Mouse (Mus musculus) neural tube, embryonic 10.5 days (tissue): Measurements from ENCODE around the gene Wwox.

ENCODE experiments used
- DNase-seq: peaks from one replicate; pipeline ENCODE4 v3.0.0-alpha.2; 2017; ENCODE audit warnings: low spot score; ENCODE audit errors: extremely low spot score

The Wwox gene

DNA sequence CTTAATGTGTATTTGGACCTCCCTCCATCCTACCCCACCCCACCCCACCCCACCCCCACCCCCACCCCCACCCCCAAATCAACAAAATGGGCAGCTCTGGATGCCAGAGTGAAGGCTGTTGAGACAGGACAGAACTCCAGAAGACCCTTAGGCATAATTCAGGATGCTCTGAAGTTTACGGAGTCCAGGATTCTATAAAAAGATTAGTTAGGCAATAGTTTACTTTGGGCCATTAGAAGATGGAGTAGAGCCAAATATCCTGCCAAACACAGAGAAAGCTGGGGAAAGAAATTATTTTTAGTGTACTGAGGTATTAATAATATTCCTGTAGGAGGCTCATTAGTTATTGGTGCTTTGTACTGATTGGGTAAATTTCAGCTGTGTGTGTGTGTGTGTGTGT lies 523.0 kb downstream of the Wwox start:
- DNase-seq, result no peak

DNA sequence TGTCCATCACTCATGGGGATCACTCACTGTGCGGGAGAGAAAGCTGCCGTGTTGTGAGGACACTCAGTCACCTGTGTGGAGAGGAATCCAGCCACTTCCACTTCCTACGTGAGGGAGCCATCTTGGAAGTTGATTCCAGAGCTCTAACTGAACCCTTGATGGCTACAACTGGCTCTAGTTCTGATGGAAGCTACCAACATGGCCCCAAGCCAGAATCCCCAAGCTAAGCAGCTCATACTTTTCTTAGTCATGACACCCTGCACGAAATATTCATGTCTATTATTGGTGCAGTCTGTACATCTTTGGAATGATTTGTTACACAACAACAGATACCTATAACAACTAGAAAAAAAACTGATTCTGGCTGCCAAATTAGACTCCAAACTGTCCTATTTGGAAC lies 523.8 kb downstream of the Wwox start:
- DNase-seq, result no peak

- no peak for DNase-seq
Measured at GRCm38 (mm10) chr8:114964206-114964605, 524.8 kb downstream of the Wwox start.

- DNase-seq, result no peak
Measured at GRCm38 (mm10) chr8:114968842-114969241, 529.4 kb downstream of the Wwox start.

DNA sequence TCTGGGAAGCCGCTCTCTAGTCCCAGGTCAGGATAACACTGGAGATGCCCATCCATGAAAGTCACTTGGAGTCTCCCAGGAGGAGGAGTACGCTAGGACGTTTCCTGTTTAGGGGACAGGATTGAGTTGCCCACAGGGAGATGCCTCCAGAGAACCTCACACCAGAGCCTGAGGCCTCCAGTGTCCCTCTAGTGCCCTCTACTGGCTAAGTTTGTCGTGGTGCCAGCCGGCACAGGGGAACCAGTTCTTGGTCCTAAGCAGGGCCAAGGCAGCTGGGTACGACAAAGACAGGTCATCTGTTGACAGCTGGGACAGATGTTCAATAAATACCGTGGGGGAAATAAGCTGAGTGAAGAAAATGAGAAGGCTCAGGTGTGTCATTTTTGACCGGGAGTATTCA lies 531.9 kb downstream of the Wwox start:
- DNase-seq, result peak; percentile 70

GRCm38 (mm10) chr8:114973002-114973461 lies 533.6 kb downstream of the Wwox start:
- DNase-seq, result no peak

DNA sequence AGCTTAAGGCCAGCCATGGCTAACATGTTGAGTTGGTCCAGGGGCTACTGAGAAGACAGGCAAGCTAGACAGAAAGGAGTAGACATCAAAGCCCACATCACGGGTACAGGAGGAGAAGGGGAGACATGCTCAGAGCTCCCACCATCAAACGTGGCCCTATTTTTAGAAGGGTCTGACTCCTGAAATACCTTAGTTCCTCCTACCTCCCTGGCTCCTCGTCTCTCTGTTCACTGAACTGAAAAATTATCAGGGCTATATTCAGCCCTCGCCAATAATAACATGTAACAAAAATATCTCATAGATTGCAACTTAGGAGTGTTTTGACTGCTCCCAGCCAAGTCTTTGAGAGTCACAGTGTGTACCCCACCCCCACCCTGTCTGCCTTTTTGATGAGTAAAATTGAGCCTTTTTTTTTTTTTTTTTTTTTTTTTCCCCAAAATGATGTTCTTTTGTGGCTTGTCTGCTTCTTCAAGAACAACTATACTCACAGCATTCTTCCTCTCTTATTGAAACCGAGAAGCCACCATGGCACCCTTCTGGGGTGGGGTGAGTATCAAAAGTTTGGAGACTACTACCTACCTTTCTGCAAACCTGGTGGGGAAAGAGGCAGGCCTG lies 535.0 kb downstream of the Wwox start:
- no peak for DNase-seq

GRCm38 (mm10) chr8:114977746-114978145 lies 538.3 kb downstream of the Wwox start:
- DNase-seq, result no peak

- DNase-seq, result no peak
Measured at GRCm38 (mm10) chr8:114978206-114978960, 538.9 kb downstream of the Wwox start.

DNA sequence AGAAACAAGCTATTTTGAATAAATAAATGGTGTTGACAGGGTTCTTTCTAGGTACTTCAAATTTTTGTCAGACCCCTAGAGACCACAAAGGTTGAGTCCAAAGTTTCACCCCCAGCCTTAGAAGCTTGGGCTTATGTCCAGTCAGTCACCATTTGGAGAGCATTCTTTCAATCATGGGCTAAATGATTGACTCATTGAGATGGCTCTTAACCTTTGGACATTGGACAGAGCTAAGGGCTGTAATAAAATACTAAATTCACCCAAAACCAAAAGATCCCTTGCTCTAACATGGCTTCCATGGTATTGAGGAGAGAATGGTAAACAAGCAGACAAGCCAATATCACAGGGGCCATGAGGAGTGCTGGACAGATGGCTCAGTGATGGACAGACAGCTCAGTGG lies 540.2 kb downstream of the Wwox start:
- DNase-seq, result no peak

- no peak for DNase-seq
Measured at GRCm38 (mm10) chr8:114982762-114983161, 543.3 kb downstream of the Wwox start.

GRCm38 (mm10) chr8:114984500-114984899 lies 545.0 kb downstream of the Wwox start:
- DNase-seq, result no peak

- no peak for DNase-seq
Measured at GRCm38 (mm10) chr8:114985996-114986395, 546.5 kb downstream of the Wwox start.

- DNase-seq, result no peak
Measured at GRCm38 (mm10) chr8:114986971-114987370, 547.5 kb downstream of the Wwox start.

DNA sequence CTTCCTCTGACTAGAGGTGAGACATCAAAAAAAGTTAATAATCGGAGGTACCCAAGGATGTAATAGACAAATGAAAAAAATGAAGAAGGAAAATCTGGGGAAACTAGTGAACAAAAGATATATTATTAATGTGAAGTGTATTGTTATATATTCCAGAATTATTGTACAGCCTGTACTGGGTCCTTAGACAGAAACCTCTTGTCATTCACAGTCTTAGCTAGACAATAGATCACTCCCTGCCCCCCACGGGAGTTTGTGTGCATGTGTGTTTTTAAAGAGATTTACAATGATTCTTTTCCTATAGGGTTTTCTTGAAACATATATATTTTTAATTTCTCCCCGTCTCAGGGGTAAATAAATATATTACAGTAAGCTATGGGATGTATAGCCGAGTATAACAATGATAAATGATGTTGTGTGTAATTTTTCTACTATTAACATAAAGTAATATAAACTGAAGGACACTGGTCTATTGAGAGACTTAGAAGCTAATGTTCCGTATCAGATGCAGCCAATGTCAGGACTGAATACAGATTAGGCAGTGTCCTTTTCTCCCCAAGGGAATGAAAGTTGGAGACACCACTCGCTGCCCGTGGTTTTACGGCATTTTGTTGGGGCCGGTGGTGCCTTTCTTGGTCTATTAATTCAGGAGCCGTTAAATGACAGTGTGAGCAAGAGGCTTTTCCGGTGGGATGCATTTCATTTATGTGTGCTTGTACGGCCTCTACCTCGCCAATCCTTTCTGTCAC lies 551.6 kb downstream of the Wwox start:
- no peak for DNase-seq

DNA sequence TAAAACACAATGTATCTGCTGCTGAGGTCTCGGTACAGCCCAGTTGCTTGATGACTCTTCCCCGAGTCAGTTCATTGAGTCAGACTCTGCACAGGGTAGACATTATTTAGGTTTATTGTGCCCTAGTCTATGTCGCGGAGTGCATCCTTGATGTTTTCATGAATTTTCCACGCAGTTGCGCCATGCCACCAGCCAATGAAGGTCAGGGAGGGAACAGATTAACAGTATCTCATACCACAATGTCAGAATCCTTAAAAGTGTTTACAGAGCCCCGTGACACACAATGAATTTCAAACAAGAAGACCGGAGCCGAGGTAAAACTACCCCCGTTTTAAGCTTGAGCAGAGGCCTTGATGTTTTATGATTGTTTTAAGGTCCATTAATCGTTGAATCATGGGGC lies 561.3 kb downstream of the Wwox start:
- no peak for DNase-seq

DNA sequence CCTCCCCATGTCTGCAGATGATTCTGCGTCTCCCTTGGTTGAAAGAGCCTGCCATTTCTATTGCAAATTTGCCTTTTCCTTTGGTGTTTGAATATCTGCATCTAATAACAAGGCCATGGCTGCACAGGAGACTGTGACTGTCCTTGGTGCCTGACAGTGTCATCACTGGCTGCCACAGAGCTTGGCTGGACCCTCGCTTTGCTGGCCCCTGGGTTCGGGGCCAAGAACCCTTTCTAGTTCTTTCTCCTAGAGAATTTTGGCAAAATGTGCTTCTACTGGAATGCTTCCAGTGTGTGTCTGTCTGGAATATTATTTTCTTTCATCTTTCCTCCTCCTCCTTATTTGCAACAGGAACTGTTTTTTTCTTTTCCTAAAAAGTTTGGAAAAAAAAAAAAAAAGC lies 565.6 kb downstream of the Wwox start:
- DNase-seq, result no peak

DNA sequence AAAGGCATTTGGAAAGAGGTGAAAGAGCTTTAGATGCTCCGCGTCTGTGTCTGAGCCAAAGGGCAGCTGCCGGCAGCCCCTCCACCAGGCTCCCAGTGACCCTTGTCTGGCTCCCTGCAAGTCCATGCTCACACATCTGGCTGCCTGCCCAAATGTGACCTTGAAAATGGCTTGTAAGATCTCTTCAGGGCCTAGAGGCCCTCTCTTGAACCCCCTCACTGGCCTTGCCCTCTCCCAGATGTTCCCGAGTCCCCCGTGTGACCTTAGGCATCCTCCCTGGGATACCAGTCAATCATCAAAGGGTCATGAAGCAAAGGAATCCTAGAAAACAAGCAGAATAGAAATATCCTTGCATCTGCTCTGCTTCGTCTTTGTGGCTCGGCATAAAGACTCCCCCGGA lies 567.1 kb downstream of the Wwox start:
- peak; percentile 71 for DNase-seq

DNA sequence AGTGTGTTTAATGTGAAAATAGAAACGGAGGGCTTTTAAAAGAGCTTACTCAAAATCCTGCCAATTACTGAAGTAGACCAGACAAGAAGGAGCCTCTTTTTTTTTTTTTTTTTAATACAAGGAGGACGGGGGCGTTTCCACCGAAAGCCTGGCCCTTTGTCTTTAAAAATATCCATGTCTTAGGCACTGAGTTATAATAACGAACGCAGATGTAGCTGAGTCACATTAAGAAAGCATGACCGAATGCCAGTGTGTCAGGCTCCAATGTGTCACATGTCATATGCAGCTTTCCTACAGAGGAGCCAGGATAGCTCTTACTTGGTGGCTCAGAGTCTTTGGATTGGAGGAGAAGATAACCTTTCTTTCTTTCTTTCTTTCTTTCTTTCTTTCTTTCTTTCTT lies 567.8 kb downstream of the Wwox start:
- no peak for DNase-seq

DNA sequence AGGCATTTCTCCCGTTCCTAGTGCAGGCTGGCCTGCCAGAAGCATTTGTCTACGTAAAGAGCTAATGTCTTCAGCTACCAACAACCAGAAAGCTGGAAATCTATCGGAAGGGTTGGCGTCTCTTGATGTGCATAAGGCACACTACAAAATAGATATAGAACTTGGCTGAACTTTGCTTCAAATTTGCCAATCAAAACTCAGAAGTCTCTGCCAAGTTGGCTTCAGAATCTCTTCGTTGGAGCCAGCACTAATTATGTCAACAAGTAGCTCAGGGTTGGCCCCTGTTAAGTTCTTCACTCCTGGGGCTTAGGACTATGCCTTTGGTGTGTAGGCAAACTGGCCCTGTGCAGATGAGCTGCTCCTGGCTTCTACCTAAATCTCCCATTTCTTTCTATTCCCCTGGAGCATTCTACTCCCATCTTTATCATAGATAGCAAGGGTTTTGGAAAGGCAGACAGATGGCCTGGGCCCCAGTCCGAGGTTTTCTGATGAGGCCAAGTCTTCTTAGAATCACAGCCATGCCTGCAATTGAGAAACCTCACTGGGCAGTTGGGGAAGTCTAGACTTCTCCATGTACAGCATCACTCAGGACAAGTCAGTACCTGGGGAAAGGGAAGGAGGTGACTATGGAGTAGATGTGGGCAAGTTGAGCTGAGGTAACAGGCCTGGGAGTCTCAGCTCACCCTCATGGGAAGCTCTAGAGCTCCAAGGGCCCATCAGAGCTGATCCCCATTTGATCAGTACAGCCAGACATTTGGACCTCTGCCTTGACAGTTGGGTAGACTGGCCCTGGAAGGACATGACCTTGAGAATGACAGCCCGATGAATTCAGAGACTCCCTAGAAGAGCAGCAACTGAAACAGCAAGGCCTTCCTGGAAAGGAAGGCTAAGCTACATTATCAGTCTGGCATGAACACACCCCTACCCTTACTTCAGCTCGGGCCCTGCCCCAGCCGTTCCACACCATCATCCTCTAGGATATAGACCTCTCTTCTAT lies 569.5 kb downstream of the Wwox start:
- DNase-seq, result no peak
